Mouse (Mus musculus) right cerebral cortex, postnatal 25 days (tissue): ENCODE data around the gene Gm9733.
"Not testable (repeated sequence)": the region's sequence is repeated elsewhere in the genome, so short reads cannot be mapped to it uniquely, and the experiment has no call there.

Experiments
- DNase-seq: peaks from one replicate; pipeline ENCODE4 v3.0.0; 2022

Gene Gm9733

GRCm38 (mm10) chr3:15332063-15332462, at the start of gene Gm9733:
Gm9733 (minus strand) TSS chr3:15332302.
- no peak for DNase-seq

GRCm38 (mm10) chr3:15355690-15356089, 23.6 kb upstream of the Gm9733 start:
- not testable (repeated sequence) for DNase-seq

GRCm38 (mm10) chr3:15350318-15350717, 18.2 kb upstream of the Gm9733 start:
- DNase-seq = not testable (repeated sequence)

- DNase-seq = not testable (repeated sequence)
Measured at GRCm38 (mm10) chr3:15345606-15346005, 13.5 kb upstream of the Gm9733 start.

GRCm38 (mm10) chr3:15340287-15340686, 8.2 kb upstream of the Gm9733 start:
- DNase-seq = no peak

GRCm38 (mm10) chr3:15334182-15334581, 2.1 kb upstream of the Gm9733 start:
- DNase-seq = no peak

- no peak for DNase-seq
Measured at GRCm38 (mm10) chr3:15331545-15331944, 557 bp downstream of the Gm9733 start.

GRCm38 (mm10) chr3:15329549-15329948, 2.6 kb downstream of the Gm9733 start:
- DNase-seq = no peak

GRCm38 (mm10) chr3:15284424-15285328, 47.4 kb downstream of the Gm9733 start:
- DNase-seq = no peak

- no peak for DNase-seq
Measured at GRCm38 (mm10) chr3:15275899-15276526, 56.1 kb downstream of the Gm9733 start.

- DNase-seq = no peak
Measured at GRCm38 (mm10) chr3:15264450-15264849, 67.7 kb downstream of the Gm9733 start.

GRCm38 (mm10) chr3:15255726-15256125, 76.4 kb downstream of the Gm9733 start:
- no peak for DNase-seq
